Mouse (Mus musculus): ENCODE data around the gene Exoc6.

The Exoc6 gene

GRCm38 (mm10) chr19:37574802-37575201 lies 24.6 kb downstream of the Exoc6 start:
- DNase-seq (ENCODE audit: low spot score in 2 of 2) = no peak

GRCm38 (mm10) chr19:37579607-37580006 lies 29.4 kb downstream of the Exoc6 start:
- no peak for DNase-seq (ENCODE audit: low spot score in 2 of 2)

- DNase-seq (ENCODE audit: low spot score in 2 of 2) = no peak
Observed at GRCm38 (mm10) chr19:37580438-37580837, 30.2 kb downstream of the Exoc6 start.

GRCm38 (mm10) chr19:37585210-37585609 lies 35.0 kb downstream of the Exoc6 start:
- no peak for DNase-seq (ENCODE audit: low spot score in 2 of 2)

GRCm38 (mm10) chr19:37585684-37586083 lies 35.5 kb downstream of the Exoc6 start:
- no peak for DNase-seq (ENCODE audit: low spot score in 2 of 2)

- DNase-seq (ENCODE audit: low spot score in 2 of 2) = no peak
Observed at GRCm38 (mm10) chr19:37590544-37590943, 40.3 kb downstream of the Exoc6 start.

GRCm38 (mm10) chr19:37601968-37602848 lies 52.0 kb downstream of the Exoc6 start:
- no peak for DNase-seq (ENCODE audit: low spot score in 2 of 2)

- no peak for DNase-seq (ENCODE audit: low spot score in 2 of 2)
Observed at GRCm38 (mm10) chr19:37609991-37610390, 59.8 kb downstream of the Exoc6 start.

GRCm38 (mm10) chr19:37612893-37613292 lies 62.7 kb downstream of the Exoc6 start:
- DNase-seq (ENCODE audit: low spot score in 2 of 2) = no peak

GRCm38 (mm10) chr19:37615039-37615630 lies 64.9 kb downstream of the Exoc6 start:
- no peak for DNase-seq (ENCODE audit: low spot score in 2 of 2)

- no peak for DNase-seq (ENCODE audit: low spot score in 2 of 2)
Observed at GRCm38 (mm10) chr19:37647994-37648393, 97.8 kb downstream of the Exoc6 start.

GRCm38 (mm10) chr19:37650526-37650925 lies 100.3 kb downstream of the Exoc6 start:
- no peak for DNase-seq (ENCODE audit: low spot score in 2 of 2)

- no peak for DNase-seq (ENCODE audit: low spot score in 2 of 2)
Observed at GRCm38 (mm10) chr19:37654012-37654411, 103.8 kb downstream of the Exoc6 start.

GRCm38 (mm10) chr19:37656441-37656840 lies 106.2 kb downstream of the Exoc6 start:
- DNase-seq (ENCODE audit: low spot score in 2 of 2) = no peak

GRCm38 (mm10) chr19:37665256-37665655 lies 115.0 kb downstream of the Exoc6 start:
- DNase-seq (ENCODE audit: low spot score in 2 of 2) = no peak

- no peak for DNase-seq (ENCODE audit: low spot score in 2 of 2)
Observed at GRCm38 (mm10) chr19:37667855-37668594, 117.8 kb downstream of the Exoc6 start.

- no peak for DNase-seq (ENCODE audit: low spot score in 2 of 2)
Observed at GRCm38 (mm10) chr19:37668657-37669056, 118.4 kb downstream of the Exoc6 start.

GRCm38 (mm10) chr19:37669486-37669885 lies 119.3 kb downstream of the Exoc6 start:
- no peak for DNase-seq (ENCODE audit: low spot score in 2 of 2)

GRCm38 (mm10) chr19:37673393-37673792 lies 123.2 kb downstream of the Exoc6 start:
- DNase-seq (ENCODE audit: low spot score in 2 of 2) = no peak

- DNase-seq (ENCODE audit: low spot score in 2 of 2) = no peak
Observed at GRCm38 (mm10) chr19:37685281-37685680, 135.1 kb downstream of the Exoc6 start, which contains the start of gene Cyp26c1. Cyp26c1 (plus strand) TSS chr19:37685581.

GRCm38 (mm10) chr19:37686347-37686746 lies 136.1 kb downstream of the Exoc6 start:
- DNase-seq (ENCODE audit: low spot score in 2 of 2) = no peak

Measured in right cerebral cortex, postnatal 10 days (tissue).